Comparison of ENCODE assay signal across 8 mouse cellular contexts in the genomic region with DNA sequence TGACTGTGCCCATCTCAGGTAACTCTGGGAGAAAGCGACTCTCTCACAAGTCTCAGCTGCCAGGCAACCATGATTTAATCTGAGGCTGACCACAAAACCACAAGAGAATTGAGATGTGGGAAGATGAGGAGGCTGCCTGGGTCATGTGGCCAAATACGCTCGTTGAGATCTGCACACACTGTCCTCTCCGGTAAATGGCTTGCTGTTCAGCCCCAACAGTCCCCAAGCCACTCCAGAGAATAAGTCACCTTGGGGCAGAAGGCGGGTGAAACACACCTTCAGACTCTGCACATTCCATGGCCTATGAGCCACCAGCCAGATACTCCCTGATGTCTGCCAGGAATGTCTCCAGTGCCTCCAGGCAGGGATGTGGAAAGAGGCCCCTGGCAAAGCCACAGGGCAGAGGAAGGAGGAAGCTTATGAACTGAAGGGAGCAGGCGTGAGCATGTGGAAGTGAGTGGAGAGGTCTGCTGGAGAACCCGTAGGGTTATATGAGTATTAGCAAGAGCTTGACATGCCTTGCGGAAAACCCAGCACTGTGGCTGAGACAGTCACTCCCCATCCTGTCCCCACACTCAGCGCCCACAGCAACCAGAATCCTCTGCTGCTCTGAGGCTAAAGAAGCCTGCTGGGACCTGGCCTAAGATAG.
A peak's percentile ranks its signal among the peaks of the same experiment; 100 is the strongest.
DNase-seq lines count a peak whose midpoint lies in the region; ATAC-seq and TF ChIP-seq lines count a peak whose summit lies in the region.

No protein-coding gene starts in this region.

- H3K9me3 ChIP-seq in hindbrain, embryonic 13.5 days = no peaks in the 10 kb centered on the region
- no peaks in the 10 kb centered on the region for H3K9me3 ChIP-seq in liver, embryonic 12.5 days (replicated peaks)

- 63% methylated on average over 9 of the region's 9 CpGs for whole genome bisulfite sequencing in cerebellum, adult 2 months
- 68% methylated on average over 9 of the region's 9 CpGs for WGBS in hindbrain, embryonic 13.5 days
- WGBS in liver, embryonic 12.5 days (ENCODE audit: insufficient replicate concordance) = 21% methylated on average over 9 of the region's 9 CpGs

- peak overlapping the region; percentile 41 for H3K4me2 ChIP-seq in hindbrain, embryonic 13.5 days
- peak overlapping the region; percentile 55 for H3K4me2 ChIP-seq in liver, embryonic 12.5 days

- H3K36me3 ChIP-seq in hindbrain, embryonic 13.5 days = no peaks in the 10 kb centered on the region
- H3K36me3 ChIP-seq in liver, embryonic 12.5 days = no peaks in the 10 kb centered on the region

- peak overlapping the region; percentile 62 for H3K9ac ChIP-seq in hindbrain, embryonic 13.5 days
- H3K9ac ChIP-seq in liver, embryonic 12.5 days = no peak overlapping the region

- TF ChIP-seq CTCF in cerebellum, adult 2 months (IDR thresholded peaks at IDR 0.05; ENCODE audit: borderline replicate concordance, insufficient read depth, low read depth, low read length) = no peak
- no peak for TF ChIP-seq CTCF in bone marrow macrophage, adult 2 months (IDR thresholded peaks at IDR 0.05; ENCODE audit: low read depth, low read length)

- peaks cover 17% of the 10 kb centered on the region for H3K4me1 ChIP-seq in cerebellum, adult 2 months (ENCODE audit: control insufficient read depth, insufficient read depth, low read length)
- H3K4me1 ChIP-seq in bone marrow macrophage, adult 2 months (ENCODE audit: control insufficient read depth, insufficient read depth, low read length) = peaks cover 45% of the 10 kb centered on the region
- peaks cover 51% of the 10 kb centered on the region for H3K4me1 ChIP-seq in hindbrain, embryonic 13.5 days (replicated peaks)
- H3K4me1 ChIP-seq in liver, embryonic 12.5 days = peaks cover 26% of the 10 kb centered on the region

- DNase-seq in cerebellum, adult 2 months = no peak
- no peak for DNase-seq in cerebellum, postnatal 25 days
- peak; percentile 58 for DNase-seq in naive thymus-derived CD4-positive, alpha-beta T cell, adult 2 months (ENCODE audit: low read depth)
- no peak for DNase-seq in left cerebral cortex, adult 18-20 months (ENCODE audit: low spot score in 2 of 2)

- peak overlapping the region; percentile 1; the same call in 1 of the 2 replicates for H3K27ac ChIP-seq in cerebellum, adult 2 months (ENCODE audit: insufficient read depth, low read length)
- peak overlapping the region; percentile 94 for H3K27ac ChIP-seq in bone marrow macrophage, adult 2 months (ENCODE audit: insufficient read depth, low read depth, low read length)
- H3K27ac ChIP-seq in hindbrain, embryonic 13.5 days = peak overlapping the region; percentile 79
- H3K27ac ChIP-seq in liver, embryonic 12.5 days = peak overlapping the region; percentile 70

- no peak for TF ChIP-seq POLR2A in cerebellum, adult 2 months (IDR thresholded peaks at IDR 0.05; ENCODE audit: borderline replicate concordance, insufficient read depth, low read length)
- TF ChIP-seq POLR2A in bone marrow macrophage, adult 2 months (IDR thresholded peaks at IDR 0.05; ENCODE audit: borderline replicate concordance, low read depth, low read length) = no peak

- no peak overlapping the region for H3K4me3 ChIP-seq in cerebellum, adult 2 months (replicated peaks; ENCODE audit: insufficient read depth, low read depth, low read length)
- peak overlapping the region; percentile 64 for H3K4me3 ChIP-seq in bone marrow macrophage, adult 2 months (ENCODE audit: insufficient read depth, low read length)
- H3K4me3 ChIP-seq in hindbrain, embryonic 13.5 days = peak overlapping the region; percentile 31
- H3K4me3 ChIP-seq in liver, embryonic 12.5 days = peak overlapping the region; percentile 26

- no peaks in the 10 kb centered on the region for H3K27me3 ChIP-seq in cerebellum, adult 2 months (ENCODE audit: control insufficient read depth, insufficient read depth, low read length)
- H3K27me3 ChIP-seq in hindbrain, embryonic 13.5 days = no peaks in the 10 kb centered on the region
- H3K27me3 ChIP-seq in liver, embryonic 12.5 days (replicated peaks) = no peaks in the 10 kb centered on the region; the same call in 1 of the 2 replicates

- no peak for ATAC-seq in hindbrain, embryonic 13.5 days (ENCODE audit: low FRiP score)
- ATAC-seq in liver, embryonic 12.5 days = peak; percentile 11; the same call in 1 of the 2 replicates
- no peak for ATAC-seq in megakaryocyte-erythroid progenitor cell, adult 5-6 weeks (replicated peaks; ENCODE audit: low FRiP score, low TSS enrichment, poor library complexity, severe bottlenecking)

Comparison
In these comparisons a context has a peak if more than half of its experiments do, and no peak if none do; other contexts are left out.
1. H3K27ac ChIP-seq: peak in every context shown above with its lines; median percentile 94 in bone marrow macrophage, adult 2 months; 79 in hindbrain, embryonic 13.5 days; 70 in liver, embryonic 12.5 days; 1 in cerebellum, adult 2 months.